Mouse (Mus musculus) inflammation-experienced regulatory T-cells, adult 6 months (primary cell): ENCODE data around the gene Tnik. TPM values are rescaled to one million over a fixed set of nuclear protein-coding genes. Genes with fewer than 3 reads are reported as not detected.
A peak's percentile ranks its signal among the peaks of the same experiment; 100 is the strongest.

Experiments used
- ATAC-seq: one replicate; pipeline ENCODE4 v1.8.0; 2017
- polyA plus RNA-seq, 3 experiments: library from polyadenylated mRNA; unstranded; fragments of 100-300 nt; shearing (Covaris generic); gene quantifications; one replicate each; pipeline ENCODE4 v1.2.1; 2017

Gene Tnik
- polyA plus RNA-seq, 3 experiments from 2014 or later: 41.3 to 66.3 (median 64.8) TPM

- ATAC-seq: no peak
Observed at GRCm38 (mm10) chr3:28491085-28492041, 228.3 kb downstream of the Tnik start.

- ATAC-seq: no peak
Observed at GRCm38 (mm10) chr3:28496806-28497502, 233.9 kb downstream of the Tnik start.

GRCm38 (mm10) chr3:28497503-28497857 lies 234.5 kb downstream of the Tnik start:
- ATAC-seq: no peak

DNA sequence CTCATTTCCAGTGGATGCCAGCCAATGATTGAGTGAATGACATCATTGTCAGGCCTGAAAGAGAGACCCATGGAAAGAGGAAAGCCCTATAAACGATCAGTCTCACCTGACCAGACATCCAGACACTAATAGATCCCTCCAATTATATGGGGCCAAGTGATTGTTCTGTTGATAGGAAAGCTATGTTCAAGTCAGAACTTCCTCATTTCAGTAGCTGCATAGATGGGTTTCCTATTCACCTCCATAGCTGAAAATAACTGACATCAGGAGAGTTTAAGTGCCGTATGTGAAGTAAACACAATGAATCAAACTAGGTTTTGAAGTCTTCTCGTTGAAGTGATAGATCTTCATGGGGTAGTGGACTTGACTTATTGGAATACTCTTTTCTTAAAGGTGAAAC lies 239.7 kb downstream of the Tnik start:
- no peak for ATAC-seq

- ATAC-seq: no peak
Observed at GRCm38 (mm10) chr3:28509337-28509935, 246.4 kb downstream of the Tnik start.

- no peak for ATAC-seq
Observed at GRCm38 (mm10) chr3:28523004-28523482, 260.0 kb downstream of the Tnik start.

GRCm38 (mm10) chr3:28523541-28524165 lies 260.6 kb downstream of the Tnik start:
- no peak for ATAC-seq

DNA sequence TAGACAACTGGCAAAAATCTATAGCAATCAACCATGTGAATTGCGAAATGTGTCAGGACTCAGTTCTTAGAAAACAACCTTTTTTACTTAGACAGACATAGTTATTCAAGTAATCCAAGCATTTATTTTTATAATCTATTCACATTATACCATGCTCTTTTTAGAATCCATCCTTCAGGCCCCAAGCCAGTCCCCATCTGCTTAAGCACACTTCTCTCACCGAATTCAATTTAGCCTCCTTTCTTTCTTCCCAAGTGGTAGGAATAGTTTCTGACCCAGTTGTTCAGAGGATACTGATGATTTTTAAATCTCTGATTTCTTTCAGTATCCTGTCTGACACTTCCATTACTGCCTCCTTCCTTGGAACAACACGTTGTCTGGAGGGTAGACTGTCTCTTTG lies 261.5 kb downstream of the Tnik start:
- no peak for ATAC-seq

GRCm38 (mm10) chr3:28526671-28527070 lies 263.7 kb downstream of the Tnik start:
- ATAC-seq: no peak

GRCm38 (mm10) chr3:28527231-28527630 lies 264.2 kb downstream of the Tnik start:
- ATAC-seq: no peak

DNA sequence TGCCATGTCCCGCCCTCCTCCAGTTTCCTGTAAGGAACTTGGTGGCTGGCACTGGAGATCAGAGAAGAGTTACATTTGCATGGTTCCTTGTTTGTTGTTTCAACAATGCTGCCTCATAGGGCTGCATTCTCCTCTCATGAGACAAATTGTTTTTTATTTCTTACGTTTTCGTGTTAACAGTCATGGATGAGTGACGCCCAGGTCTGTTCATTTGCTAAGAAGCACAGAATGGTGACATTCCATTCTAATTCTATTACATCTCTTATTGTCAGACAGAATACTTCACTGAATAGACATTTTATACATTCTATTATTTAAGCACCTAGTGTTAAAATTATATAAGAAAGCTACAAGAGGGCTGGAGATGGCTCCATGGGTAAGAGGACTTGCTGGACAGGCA lies 266.5 kb downstream of the Tnik start:
- no peak for ATAC-seq

GRCm38 (mm10) chr3:28531294-28531956 lies 268.4 kb downstream of the Tnik start:
- ATAC-seq: no peak

GRCm38 (mm10) chr3:28532666-28533065 lies 269.7 kb downstream of the Tnik start:
- no peak for ATAC-seq

GRCm38 (mm10) chr3:28540121-28540520 lies 277.1 kb downstream of the Tnik start:
- no peak for ATAC-seq

DNA sequence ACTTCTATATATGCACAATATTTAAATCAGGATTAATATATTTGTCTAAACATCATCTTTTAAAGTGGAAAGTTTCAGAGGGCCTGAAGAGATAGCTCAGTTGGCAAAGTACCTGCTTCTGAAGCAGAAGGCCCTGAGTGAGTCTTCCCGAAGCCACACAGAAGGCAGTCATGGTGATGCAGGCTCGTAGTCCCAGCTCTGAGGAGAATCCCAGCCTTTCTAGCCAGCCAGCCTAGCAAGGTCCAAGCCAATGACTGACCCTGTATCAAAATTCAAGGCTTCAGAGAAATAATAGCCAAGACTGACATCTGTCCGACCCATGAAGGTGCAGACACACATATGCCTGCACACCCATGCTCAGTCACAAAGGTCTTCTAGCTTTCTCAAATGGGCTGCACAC lies 279.9 kb downstream of the Tnik start:
- ATAC-seq: no peak

DNA sequence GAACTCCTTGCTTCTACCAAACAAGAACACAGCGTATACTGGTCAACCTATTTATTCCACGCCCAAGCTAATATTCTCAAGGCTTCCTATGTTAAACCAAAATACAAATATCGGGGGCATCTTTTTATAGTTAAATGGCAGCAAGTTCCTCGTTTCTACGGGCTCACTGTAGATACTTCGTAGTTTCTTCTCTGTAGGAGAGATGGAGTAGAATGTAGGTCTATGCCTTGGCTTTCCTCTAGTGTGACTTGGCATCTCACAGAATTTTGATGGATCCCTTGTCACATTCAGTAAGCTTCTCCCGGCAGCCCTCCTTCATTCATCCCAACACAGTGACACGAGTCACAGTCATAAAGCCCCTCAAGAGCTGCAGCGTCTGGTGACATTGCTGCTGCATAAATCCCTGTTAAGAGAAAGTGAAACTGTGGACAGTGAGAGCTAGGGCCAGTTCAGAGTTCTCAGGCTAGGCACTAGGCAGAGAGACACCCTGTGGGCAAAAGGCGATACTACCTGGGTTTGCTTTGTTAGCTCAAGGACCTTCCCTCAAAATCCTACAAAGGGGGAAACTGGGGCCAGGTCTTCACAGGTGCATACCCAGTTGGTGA lies 280.5 kb downstream of the Tnik start:
- ATAC-seq: peak; percentile 90

DNA sequence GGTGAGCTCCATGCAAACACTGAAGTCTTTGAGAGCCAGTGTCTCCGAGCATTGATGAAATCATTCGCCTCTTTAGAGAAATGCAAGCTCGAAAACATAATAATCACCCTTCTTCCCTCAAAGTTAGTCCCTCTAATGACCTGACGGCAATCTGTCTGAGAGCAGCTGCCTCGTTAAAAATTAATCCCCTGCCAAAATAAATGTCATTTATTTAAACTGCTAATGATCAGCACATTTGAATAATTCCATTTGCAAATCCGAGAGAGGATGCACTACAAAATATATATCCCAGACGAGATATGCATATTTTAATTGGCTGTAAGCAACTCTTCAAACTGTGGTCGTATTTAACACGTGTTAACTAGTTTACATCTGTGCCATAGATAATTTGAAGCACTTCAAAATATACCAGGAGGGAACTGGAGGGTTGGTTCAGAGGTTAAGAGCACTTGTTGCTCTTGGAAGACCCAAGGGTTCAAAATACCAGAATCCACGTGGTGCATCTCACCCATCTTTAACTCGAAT lies 281.4 kb downstream of the Tnik start:
- no peak for ATAC-seq

GRCm38 (mm10) chr3:28547965-28548730 lies 285.1 kb downstream of the Tnik start:
- ATAC-seq: no peak

- ATAC-seq: no peak
Observed at GRCm38 (mm10) chr3:28549391-28549790, 286.4 kb downstream of the Tnik start.

DNA sequence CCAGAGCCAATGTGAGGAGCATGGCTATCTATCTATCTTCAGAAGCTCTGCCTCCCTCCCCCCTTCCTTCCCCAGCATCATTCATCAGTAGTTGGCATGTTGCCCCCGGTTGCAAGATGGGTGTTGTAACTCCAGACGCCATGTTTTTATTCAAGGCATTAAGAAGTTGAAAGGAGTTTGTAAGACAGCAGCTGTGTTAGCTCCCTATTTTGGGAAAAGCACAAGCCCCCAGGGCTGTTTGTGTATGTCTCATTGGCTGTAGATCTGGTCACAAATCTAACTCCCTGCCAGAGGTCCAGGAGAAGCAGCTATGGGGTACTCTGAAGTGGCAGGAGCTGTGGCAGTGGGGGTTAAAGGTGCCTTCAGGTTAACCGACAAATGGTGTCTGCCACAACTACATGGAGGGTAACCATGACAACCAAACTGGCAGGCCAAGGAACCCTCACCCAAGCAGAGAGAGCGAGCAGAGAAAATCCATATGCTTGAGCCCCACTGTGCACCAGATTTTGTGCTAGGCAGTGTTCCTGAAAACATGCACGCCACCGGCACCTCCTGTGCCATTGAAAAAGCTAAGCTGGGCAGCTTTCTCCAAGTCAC lies 287.6 kb downstream of the Tnik start:
- no peak for ATAC-seq
